Mouse (Mus musculus) adrenal gland (tissue): ENCODE measurements around the gene Cep295.
"Not testable (repeated sequence)": the region's sequence is repeated elsewhere in the genome, so short reads cannot be mapped to it uniquely, and the experiment has no call there.

Experiments used
- intact Hi-C: fragments of 180-260 bp; cut with DNase I; formaldehyde crosslinking; loops from one replicate; pipeline ENCODE4 v1.15.1; 2025
- long read RNA-seq, 2 experiments: library from polyadenylated mRNA; unstranded; transcript quantifications; one replicate each; pipeline ENCODE4 v2.0.0; 2020; ENCODE audit warnings: borderline replicate concordance in 1 of 2; ENCODE audit not compliant: insufficient replicate concordance in 1 of 2

The Cep295 gene
- long read RNA-seq, experiment 1, partial matches to known transcripts, result 2 of 2 reads
- long read RNA-seq, experiment 1, other reads (novel, unspliced or antisense), result 0 of 2 reads
- long read RNA-seq, experiment 2, partial matches to known transcripts, result 3 of 4 reads
- long read RNA-seq, experiment 2, other reads (novel, unspliced or antisense), result 1 of 4 reads

DNA sequence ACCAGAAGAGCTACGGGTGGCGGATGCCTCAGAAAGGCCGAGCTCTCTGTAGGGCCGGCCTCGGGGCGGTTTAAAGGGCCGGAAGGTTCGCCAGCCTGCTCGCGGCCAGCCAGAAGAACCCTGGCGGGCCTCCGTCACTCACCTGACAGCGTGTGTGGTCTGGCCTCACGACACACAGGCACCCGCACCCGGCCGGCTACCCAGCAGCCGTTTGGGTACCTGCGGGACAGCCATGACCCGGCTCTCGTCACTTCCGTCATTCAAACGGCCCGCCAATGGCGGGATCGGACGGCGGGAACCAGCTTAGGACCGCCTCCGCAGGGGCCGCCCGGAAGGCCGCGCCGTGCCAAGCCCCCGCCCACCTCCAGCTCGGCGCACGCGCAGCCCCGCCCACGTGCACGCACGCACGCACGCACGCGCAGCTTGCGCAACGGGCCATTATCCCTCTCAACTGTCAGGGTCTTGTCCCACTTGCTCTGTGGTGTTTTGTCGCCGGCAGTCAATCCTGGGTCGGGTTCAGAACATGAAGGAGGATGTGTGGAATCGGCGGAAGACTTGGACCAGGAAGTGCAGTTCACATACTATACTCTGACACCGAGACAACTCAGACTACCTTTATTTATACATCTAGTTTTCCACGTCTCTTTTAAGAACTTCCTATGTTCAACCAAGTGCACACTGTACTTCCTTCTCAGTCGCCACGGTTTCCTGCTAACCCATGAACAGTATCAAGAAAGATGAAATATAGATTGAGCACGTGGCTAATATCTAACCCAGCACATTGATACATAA is at the start of gene Cep295:
TSS of gene Cep295 (minus strand) at position 305 of the 792 bp plus-strand sequence.
- intact Hi-C loops, result loop anchor here (5.0 kb wide), 1 partner anchor 50 kb away; the partner anchor contains the start of genes 4931406C07Rik and Taf1d

DNA sequence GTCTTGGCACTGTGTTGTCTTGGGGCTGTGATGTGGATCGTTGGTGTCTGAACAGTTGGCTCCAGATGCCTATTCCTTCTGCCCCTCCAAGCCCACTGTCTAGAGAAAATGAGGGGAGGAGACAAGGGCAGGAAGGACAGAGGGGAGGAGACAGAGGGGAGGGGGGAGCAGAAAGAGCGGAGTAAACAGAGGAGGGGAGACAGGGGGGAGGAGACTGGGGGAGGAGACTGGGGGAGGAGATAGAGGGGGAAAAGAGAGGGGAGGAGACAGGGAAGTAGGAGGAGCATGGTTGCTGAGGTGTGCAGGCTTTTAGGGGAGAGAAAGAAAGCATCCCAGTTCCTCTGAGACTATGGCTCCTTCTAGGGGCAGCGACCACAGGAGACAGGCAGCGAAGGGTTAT is 40.0 kb upstream of the Cep295 start:
- intact Hi-C loops, result no loop called here

DNA sequence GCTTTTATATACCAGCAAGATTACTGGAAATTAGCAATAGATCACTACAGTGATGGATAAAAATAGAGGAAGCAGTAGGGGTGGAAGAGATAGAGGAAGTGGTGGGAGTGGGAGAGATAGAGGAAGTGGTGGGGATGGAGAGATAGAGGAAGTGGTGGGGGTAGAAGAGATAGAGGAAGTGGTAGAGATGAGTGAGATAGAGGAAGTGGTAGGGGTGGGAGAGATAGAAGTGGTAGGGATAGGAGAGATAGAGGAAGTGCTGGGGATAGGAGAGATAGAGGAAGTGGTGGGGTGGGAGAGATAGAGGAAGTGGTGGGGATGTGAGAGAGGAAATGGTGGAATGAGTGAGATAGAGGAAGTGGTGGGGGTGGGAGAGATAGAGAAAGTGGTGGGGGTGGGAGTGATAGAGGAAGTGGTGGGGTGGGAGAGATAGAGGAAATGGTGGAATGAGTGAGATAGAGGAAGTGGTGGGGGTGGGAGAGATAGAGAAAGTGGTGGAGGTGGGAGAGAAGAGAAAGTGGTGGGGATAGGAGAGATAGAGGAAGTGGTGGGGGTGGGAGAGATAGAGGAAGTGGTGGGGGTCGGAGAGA is 37.9 kb upstream of the Cep295 start:
- intact Hi-C loops, result no loop called here

DNA sequence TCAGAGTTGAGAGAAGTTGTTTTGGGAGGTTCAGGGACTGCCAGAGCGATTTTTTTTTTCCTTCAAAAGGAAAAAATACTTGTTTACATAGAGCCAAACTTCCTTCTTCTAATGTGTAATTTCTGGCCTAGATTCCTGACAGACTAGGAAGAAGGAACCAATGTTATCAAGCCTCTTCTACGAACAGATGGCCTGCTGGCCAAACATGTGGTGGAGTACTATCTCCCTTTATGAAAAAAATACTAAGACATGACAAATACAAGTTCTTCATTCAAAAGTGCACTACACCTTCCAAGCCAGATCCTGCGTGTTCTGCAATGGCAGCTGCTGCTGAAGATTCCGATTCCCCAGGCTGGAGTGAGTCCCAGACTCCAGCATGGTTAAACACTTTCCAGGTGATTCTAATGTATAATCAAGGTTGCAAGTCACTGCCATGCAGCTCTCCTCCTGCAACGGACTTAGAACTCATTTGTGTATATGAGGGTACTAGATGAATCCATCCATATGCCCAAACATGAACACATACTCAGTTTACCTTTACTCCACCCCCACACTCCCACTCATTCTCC is 29.6 kb upstream of the Cep295 start:
- intact Hi-C loops, result no loop called here

DNA sequence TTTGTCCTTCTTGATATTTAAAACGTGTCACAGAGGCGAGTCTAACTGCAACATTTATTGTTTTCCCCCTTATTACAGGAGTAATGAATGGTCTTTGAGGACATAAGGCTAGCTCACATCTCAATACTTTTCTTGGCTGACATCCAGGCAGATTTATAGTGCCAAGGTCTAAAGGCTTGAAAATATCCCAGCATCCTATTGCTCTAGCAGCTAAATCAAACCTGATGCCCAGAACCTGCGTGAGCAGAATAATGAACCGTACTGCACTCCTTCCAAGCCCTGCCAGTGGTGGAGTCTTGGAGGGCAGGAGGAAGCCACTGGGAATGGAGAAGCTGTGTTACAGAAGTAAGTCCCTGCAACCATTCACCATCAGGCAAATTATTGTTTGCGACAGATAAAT is 26.7 kb upstream of the Cep295 start:
- intact Hi-C loops, result no loop called here

DNA sequence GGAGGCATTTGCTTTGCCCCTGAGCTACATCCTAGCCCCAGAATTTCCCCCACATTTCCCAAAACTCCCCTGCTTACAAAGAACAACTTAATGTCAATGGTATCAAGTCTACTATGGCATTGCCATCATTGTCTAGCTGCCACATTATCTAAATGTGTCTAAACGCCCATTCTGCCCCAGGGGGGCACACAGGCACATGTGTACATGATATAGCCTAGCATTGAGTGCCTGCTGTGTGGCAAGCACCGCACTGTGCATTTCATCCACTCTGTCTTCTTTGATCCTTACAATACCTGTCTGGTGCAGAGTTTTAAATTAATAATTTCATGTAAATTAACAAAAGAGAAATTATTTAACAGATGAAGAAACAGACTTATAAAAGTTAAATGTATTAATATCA is 8.7 kb upstream of the Cep295 start:
- intact Hi-C loops, result loop anchor here (5.0 to 10.0 kb wide), 2 partner anchors 126 to 519 kb away; partner anchors contain the start of gene Smco4

DNA sequence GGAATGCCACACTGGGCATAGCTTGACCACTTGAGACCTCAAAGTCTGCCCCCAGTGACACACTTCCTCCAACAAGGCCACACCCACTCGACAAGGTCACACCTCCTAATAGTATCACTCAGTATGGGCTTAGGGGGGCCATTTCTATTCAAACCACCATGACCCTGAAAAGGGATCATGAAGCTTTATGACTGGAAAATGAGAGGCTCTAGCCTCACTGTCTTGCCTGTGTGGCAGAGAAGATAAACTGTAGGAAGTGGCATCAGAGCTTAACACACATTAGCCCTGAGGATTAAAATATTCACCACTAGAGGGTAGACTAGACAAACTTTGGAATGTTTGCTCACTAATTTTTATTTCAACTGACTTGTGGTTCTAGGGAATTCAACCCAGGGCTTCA is 8.3 kb upstream of the Cep295 start:
- intact Hi-C loops, result loop anchor here (2.0 to 10.0 kb wide), 3 partner anchors 126 to 519 kb away; partner anchors contain the start of gene Smco4

DNA sequence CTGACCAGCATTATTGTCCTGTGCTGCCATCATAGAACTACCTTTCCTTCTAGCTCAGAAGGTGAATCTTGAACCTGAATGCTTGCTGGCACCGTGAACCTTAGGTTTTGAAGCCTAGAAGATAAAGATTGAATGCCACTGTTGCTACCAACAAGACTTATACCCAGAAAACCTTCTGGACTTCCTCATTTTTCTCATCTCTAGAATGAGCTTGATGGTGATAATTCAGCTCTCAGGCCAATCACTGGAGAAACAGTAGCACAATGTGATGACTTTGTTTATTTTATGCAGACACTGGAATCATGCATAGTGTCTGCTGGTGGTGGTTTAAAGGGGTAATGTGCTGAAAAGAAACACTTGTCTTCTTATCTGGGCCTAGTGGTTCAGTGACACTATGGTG is 7.3 kb upstream of the Cep295 start:
- intact Hi-C loops, result loop anchor here (2.0 to 10.0 kb wide), 3 partner anchors 127 to 520 kb away; partner anchors contain the start of gene Smco4

DNA sequence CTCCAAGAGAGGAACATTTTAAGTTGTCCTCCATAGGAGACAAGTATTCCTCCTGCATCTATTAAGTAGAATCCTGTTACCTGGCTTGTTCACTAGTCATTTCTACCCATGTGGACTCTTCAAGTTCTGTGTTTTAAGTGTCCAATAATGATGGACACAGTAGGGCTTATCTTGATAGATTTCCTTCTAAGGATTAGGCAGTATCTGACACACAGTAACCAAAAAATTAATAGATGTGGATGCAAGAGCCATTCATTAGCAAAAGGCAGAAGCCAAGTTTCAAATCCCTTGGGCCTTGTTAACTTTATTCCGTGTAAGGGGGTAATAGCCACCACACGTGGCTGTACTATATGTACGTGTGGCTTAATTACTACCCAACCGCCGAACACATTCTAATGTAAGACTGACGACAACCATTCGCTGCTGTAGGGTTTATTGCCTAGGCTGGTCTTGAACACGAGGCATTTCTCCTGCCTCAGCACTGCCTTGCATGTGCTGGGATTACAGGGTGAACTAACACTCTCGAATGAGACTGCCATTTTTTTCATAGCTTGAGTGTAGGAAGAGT is 588 bp downstream of the Cep295 start:
- intact Hi-C loops, result loop anchor here (5.0 kb wide), 1 partner anchor 50 kb away; the partner anchor contains the start of genes 4931406C07Rik and Taf1d

DNA sequence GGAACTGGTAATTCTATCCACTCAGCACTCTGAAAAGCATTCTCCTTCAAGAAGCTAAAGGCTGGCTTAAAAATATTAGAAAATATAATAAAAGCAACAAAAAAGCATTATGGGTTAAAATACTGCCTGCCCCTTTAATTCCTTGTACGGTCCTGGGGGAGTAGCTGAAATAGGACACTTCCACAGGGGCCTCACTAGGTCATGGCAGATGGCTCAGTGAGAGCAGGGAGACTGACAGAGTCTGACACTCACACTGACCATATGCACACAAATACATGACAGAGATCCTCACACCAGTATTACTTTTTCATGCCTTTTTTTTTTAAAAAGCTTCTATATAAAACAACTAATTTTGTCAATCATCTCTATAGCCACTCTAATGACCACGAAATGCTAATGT is 7.7 kb downstream of the Cep295 start:
- intact Hi-C loops, result no loop called here

DNA sequence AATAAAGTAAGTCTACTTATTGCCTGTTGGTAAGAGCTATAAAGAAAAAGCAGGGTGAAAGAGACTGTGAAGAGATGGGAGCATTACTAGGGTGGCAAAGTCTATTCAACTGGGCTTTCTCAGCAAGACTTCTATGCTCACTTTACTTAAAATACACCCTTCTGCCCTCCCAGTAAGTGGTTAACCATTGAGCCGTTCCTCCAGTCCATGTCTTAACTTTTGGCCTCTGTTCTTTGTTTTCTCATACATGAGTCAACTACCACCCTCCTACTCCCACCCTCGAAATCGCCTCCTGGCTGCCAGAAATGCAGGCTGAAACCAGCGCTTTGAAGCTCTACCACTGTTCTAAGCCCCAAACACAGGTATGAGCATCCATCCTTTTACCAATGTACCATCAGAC is 19.8 kb downstream of the Cep295 start:
- intact Hi-C loops, result no loop called here

DNA sequence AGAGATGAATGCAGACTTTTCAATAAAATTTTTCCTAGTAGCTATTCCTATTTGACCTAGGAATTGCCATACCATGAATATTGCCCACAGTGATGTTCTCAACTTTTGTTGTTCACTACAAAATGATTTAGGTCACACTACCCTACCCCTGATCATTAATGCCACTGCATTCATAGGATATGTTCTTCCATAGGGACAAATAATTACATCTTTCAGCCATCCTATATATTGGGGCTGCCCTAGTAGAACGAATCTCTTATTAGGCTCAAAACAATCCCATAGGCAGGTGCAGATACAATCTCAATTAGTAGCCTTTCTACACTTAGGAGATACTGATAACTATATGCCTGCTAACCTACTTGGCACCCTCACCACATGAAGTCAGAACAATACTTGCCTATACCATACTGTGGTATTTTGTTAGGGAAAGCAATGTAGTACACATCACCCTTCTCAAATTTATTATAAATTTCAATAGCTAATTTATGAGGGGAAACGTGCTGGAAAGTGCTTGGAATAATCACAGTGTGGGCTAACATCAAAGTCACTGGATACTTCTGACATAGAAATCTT is 39.3 kb downstream of the Cep295 start:
- intact Hi-C loops, result no loop called here

DNA sequence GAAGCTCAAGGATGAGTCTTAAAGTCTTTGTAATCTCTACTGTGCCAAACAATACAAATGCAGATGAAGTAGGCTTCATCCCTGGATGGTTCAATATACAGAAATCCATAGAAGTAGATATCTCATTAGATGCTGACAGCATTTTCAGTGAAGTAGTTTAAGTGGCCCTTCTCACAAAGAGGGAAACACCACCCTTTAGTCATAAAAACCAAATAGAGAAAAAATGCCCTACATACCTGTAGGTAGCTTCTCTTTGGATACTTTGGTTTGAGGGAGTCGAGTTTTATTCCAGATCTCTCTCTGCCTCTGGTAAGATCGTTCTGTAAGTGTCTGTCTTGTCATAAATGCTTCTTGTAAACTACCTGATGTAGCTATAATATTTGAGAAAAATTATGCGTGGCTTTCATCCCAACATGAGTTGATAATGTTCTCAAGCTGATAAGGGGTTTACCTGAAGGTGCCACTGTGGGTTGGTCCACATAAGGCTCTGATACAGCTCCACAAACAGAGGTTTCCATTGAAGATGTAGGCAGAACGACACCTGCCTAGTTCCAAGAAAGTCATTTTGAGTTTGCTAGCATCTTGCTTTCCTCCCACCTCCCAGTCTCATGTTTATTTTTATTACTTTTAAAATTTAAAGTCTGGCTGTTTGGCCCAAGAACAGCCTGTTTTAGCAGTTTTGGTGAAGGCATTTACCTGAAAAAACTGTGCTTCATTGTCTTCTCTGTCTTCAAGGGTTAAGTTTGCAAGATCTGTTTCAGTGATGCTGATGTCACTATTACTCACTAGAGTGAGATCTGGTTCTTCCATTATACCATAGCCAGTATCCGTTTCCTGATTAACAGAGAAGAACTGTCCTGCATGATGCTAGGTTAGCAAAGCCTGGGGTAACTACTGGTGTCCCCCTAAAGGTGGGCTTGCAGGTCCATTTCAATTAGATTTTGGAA is 40.1 kb downstream of the Cep295 start:
- intact Hi-C loops, result no loop called here

DNA sequence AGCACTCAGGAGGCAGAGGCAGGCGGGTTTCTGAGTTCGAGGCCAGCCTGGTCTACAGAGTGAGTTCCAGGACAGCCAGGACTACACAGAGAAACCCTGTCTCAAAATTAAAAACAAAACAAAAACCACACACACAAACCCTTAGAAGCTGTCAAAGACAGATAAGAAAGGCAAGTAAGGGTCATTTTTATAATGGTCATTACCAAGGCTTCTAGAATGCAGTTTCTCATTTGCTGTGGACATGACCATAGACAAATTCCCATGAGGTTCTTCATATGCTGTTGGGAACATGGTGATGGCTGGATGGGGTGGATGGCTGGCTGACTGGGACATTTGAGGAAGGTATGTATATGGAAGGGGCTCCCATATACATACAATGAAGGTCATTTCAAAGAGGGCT is 41.3 kb downstream of the Cep295 start:
- intact Hi-C loops, result not testable (repeated sequence)

DNA sequence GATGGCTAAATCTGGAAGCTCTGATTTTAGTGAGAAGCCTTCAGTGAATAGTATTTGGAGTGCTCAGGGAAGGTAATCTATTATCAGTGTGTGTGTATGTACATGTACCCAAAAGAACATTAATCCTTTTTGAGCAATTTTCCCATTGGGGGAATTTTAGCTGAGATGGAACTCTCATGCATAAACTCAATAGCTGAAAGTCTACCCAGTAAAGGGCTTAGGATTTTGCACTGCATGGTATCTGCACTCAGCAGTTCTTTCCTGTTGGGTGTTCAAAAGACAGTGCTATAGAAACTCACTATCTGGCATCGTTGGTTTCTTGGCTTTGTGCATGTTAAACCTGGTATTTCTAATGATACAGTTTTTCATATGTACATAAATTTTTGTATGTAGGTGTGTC is 43.0 kb downstream of the Cep295 start:
- intact Hi-C loops, result no loop called here

DNA sequence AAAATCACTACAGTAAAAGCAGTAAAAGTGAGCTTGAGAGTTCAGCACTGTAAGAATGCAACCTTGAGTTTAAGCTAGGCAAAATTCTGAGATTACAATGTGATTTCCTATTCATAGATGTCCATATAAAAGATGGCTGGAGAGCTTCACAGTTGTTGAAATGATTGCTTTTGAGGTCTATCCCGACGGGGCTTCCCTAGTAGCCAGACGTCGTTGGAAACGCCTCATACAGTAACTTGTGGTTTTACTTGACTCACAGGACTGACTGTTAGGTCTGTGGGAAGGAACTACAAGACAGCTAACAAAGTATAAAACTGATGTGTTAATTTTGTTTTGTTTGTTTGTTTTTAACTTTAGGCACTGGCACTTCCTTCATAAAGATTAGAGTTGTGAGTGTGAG is 44.0 kb downstream of the Cep295 start:
- intact Hi-C loops, result no loop called here

DNA sequence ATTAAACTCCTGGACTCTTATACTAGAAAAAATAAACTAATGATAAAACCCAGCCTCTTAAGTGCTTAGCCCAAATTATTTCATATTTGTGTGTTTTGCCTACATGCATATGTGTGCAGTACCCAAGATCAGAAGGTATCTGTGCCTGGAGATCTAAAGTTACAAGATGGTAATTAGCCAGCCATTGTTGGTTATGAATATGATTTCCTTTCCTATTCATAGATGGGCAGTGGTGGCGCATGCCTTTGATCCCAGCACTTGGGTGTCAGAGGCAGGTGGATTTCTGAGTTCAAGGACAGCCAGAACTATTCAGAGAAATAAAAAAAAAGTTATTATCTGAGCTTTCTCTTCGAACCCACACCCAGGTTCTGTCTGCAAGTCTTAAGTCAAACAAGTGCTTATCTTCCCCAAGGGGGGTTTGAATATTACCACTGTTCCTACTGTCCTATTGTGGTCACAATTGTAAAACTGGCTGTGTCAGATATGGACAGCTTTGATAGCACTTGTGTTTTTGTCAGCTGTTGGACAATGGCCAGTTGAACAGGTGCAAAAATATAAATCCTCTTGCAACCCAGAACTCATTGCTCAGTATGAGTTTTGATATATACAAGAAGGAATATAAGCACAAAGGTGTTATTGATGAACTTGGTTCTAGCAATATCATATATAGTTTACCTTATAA is 45.4 kb downstream of the Cep295 start:
- intact Hi-C loops, result no loop called here

DNA sequence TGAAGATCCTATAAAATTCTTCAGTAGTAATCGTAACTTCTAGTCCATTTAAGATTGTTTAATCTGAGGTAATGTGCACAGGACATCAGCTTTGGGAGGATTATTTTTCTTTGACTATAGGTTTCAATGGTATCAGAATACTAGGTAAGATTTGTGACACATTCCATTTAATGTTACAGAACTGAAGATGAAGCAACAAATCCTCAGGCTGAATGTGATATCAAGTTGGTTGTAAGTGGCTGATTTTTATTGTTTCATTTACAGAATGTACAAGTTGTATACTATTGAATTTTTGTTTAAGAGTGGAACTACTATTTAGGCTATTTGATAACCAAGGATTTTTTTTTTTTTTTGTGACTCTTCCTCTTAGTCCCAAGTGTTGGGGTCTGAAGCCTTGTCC is 47.4 kb downstream of the Cep295 start:
- intact Hi-C loops, result no loop called here

DNA sequence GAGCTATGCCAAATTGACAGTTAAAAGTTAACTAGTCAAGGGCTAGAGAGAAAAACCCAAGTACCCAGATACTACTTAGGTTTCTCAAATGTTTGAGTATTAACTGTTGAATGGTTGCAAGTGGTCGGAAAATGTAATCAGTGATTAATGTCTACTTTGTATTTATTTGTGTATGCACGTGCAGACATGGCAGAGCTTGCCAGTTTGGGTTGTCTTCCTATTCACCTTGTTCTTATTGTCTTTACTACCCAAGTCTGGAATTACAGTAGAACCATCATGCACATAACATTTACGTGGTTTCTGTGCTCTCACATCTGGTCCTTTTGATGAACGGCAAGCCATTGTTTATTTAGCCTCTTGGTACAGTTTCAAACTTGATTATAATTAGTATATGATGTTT is 48.2 kb downstream of the Cep295 start:
- intact Hi-C loops, result loop anchor here (5.0 to 10.0 kb wide), 2 partner anchors 48 to 525 kb away; partner anchors contain the start of genes Ankrd49, Cep295 and Mre11a
